Mouse (Mus musculus) heart, postnatal 36 days (tissue): Measurements from ENCODE around the gene Pus3. TPM values are rescaled to one million over a fixed set of nuclear protein-coding genes. Genes with fewer than 3 reads are reported as not detected.

ENCODE experiments used
- DNase-seq, 2 experiments: peaks; one replicate each; pipeline ENCODE4 v3.0.0; 2021 to 2022
- intact Hi-C: fragments of 180-260 bp; cut with DNase I; formaldehyde crosslinking; loops from one replicate; pipeline ENCODE4 v1.15.1; 2025
- total RNA-seq, 2 experiments: library from RNA; stranded (reverse); gene quantifications; 2 replicates each; pipeline ENCODE4 v1.2.3; 2021

Pus3 gene
- total RNA-seq: 1 to 10 TPM; 6.6 to 6.7 TPM

DNA sequence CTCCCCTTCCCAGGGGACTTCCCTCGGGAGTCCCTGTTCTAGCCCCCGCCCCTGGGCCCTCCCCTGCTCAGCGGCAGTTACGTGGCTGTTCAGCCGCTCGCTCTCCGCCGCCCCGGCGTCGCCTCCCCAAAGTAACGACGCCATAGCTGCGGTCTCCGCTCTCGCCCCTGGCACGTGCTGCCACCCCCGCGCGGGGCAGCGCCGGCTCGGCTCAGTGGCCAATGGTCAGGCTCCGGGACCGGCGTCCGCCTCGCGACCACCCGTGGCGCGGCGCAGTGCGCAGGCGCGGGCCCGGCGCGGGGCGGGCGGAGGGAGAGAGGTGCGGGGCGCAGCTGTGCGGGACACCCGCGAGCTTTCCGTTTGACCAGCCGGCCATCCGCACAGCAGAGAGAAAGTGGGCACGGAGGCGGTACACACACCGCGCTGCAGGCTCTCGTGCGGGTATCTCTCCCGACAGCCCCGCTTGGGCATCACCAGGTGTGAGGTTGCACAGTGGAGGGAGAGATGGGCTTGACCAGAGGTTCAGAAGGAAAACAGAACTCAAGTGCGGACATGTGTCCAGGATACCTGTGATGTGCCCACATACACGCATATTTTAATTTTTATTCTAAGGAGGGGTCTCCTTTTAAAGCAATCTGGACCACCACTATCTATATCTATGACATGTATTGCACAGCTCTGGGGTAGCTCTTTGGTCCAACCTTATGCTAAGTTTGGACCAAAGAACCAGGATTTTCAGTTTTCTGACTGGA, at the start of gene Pus3, which contains the start of gene Ddx25:
Gene Pus3 (plus strand): TSS at position 339 of the 752 bp plus-strand sequence.
Gene Ddx25 (minus strand): TSS at position 272 of the 752 bp plus-strand sequence.
- no peak for DNase-seq
- intact Hi-C loops: no loop called here

DNA sequence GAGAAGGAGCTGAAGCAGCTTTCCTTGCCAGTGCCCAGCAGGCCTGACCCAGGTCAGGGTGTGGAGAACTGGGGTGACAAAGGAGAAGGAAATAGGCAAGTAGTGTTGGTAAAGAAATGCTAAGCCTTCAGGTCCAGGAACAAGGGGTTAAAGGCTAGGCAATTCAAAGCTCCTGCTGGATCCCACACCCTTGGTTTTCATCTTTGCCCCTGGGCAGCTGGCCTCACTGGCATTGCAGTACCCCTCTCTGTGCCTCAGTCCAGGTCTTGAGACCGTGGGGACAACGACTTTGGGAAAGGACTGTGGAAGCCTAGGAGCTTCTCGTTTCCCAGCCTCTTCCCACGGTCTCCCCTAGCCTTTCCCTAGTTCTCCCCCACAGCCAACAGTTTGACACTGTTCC, 44.5 kb upstream of the Pus3 start:
- DNase-seq: no peak
- intact Hi-C loops: no loop called here

DNA sequence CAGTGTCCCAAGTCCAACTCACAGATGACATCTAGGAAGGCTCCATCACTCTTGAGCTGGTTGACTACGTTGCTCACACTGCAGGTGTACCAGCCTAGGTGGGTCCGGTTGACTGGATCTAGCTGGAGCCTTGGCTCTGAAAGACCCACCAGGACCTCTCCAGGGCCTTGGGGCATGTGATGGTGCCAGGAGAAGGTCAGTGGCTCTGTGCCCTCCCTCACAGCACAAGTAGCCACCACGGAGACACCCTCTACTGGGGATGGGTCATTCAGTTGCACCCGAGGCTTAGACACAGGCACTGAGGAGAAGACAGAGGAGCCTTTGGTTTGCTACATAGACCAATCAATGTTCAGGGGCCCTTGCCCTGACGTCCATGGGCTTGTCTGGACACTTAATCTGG, 42.2 kb upstream of the Pus3 start:
- intact Hi-C loops: no loop called here

DNA sequence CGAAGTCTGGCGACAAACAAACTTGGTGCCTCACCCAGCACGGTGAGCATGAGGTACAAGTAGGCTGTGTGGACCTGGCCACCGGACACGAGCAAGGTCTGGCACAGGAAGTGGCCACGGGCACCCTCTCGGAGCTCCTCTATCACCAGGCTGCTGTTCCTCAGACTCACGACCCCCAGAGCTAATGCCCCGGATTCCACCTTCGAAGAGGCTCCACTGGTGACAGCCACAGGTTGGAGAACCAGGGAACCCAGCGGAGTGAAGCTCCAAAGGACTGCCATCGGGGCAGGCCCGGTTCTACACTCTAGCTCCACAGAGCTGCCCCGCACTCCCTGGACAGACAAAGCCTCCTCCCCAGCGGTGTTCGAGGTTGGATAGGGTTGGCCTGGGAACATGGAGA, 41.7 kb upstream of the Pus3 start:
- intact Hi-C loops: no loop called here
- DNase-seq: no peak

More for the DNA sequence above, 42.2 kb upstream of the Pus3 start:
- no peak for DNase-seq

DNA sequence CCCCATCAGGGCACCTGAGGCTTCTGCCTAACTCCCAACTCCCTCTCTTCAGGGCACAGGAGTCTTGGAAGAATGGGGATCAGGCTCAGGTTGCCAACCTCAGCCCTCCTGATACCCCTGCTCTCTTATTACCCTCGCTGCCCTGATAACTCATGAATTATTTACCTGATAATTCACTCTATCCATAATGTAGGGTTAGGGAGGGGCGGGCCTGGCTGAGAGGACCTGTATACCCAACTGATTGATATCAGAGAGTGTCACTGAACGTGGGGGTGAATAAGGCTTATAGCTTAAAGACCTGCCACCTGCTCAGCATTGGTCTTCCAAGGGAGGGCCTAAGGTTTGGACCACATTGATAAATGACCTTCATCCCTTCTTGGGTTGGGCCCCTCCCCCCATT, 40.2 kb upstream of the Pus3 start, which contains the start of gene Gm1113:
Gene Gm1113 (minus strand): TSS at position 101 of the 400 bp plus-strand sequence.
- DNase-seq: no peak
- intact Hi-C loops: no loop called here

DNA sequence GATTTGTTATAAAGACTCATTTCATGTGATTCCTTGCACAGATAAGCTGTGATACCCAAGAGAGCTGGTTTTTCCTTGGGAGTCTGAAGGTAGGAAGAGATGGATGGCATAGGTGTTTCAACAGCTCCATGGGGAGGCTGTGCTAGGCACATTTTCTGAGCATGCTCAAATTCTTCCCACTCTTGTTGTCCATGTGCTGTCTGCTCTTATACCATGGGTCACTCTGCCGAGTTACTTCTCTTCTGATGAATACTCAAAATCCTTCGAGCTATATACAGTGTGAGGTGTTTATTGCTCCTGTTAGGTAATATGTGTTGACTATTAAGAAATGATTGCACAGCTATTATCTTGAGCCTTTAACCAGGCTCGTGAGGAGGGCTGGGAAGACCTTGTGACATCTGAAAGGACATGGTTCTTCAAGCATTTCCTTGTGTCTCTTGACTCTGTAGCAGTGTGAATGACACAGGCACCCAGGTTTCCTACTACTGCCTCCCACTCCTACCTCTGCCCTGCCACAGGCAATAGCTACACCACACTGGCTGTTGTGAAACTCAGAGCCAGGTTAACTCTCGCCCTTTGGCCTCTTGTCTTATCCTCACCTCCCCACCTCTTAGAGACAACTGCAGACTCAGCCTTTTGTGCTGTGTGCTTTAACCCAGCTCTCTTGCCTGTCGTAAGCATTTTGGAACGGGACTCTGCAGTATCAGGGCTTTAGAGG, 37.6 kb upstream of the Pus3 start:
- intact Hi-C loops: loop anchor here (5.0 kb wide), 1 partner anchor 98 kb away; the partner anchor contains the start of gene Cdon
- DNase-seq: no peak

DNA sequence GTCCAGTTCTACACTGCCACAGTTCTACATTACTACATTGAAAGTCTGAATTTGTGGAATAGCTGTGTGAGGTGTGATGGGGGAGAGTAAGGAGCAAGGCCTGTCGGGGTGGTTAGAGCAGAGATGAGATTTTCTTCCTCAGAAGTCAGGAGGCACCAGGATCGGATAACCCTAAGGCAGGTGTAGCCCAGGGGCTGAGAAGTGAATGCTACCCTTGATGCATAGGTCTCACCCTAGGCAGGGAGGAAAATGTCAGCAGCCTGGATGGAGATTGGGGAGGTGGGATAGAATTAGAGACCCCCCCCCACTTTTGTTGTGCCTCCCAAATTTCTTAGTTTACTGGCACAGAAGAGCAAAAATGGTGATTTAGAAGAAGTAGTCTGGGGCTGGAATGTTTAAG, 36.2 kb upstream of the Pus3 start:
- intact Hi-C loops: loop anchor here (5.0 kb wide), 1 partner anchor 100 kb away; the partner anchor contains the start of gene Cdon
- DNase-seq: no peak

DNA sequence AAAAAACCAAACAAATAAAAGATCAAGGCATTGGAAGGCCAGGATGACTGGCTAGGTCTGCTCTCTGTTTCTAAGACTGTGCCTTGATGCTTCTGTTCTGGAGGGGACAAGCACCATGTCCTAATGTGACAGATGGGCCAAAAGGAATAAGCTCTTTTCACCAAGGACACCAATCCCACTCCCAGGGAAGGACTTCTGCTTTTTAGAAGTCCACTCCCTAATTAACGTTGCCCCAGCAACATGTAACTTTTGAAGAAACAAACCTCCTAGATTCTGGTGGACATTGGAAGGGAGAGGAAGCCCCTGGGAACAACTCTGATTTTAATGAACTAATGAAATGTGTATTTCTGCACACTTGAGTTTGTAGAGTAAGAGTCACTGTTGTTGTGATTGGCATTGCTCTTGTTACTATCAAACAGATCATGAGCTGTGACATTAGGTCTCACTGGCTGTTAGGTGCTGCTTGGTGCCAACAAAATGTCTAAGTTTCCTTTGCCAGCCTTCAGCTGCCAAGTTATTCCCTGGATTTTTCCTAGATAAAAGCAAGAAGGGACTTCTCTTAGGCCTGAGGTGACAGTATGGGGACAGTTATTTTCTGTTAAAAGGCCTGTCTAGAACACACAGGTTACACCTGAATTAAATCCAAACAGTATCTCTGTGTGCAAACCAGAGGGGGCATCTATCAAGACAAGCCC, 35.4 kb upstream of the Pus3 start:
- intact Hi-C loops: loop anchor here (5.0 kb wide), 1 partner anchor 101 kb away; the partner anchor contains the start of gene Cdon
- no peak for DNase-seq

DNA sequence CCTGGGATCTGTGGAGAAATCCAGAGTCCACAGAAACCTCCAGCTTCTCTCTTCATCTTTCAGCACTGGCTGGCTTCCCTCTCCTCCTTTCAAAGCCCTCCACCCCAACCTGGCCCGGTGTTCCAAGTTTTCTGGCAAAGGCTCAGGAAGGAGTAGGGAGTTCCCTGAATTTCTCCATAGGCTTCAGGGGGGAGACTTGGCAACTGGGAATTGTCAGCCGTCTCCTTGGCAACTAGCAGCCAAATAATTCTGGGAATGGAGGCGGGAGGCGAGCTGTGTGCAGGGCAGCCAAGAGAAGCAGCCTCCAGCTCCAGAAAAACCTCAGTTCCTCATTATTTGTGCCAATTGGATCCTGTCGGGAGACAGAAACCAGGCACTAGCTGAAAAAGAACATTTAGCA, 34.9 kb upstream of the Pus3 start:
- intact Hi-C loops: loop anchor here (5.0 kb wide), 1 partner anchor 101 kb away; the partner anchor contains the start of gene Cdon
- DNase-seq: peak; percentile 48 to 53

DNA sequence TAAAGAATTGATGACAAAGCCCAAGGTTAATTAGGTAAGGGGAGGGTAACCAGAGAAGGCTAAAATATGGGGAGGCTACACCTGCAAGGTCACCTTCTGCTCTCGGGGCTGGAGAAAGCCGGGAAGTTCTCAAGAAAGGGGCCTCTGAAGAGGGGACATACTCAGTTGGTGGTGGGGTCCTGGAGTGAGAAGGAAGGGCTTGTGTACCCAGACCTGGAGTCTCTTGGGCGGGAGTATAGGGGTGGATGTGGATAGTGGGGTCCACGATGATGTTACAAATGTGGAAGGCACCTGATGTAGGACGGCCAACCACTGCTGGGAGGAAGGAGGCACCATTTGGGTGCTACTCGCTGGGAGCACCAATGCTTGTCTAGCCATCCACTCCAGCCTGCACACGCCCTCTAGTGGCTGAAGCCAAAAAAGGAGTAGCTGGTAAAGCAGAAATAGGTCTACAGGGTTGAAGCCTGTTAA, 34.4 kb upstream of the Pus3 start:
- intact Hi-C loops: loop anchor here (1.0 to 5.0 kb wide), 2 partner anchors 102 to 242 kb away; partner anchors contain the start of gene Cdon
- DNase-seq: peak; percentile 65 to 70

DNA sequence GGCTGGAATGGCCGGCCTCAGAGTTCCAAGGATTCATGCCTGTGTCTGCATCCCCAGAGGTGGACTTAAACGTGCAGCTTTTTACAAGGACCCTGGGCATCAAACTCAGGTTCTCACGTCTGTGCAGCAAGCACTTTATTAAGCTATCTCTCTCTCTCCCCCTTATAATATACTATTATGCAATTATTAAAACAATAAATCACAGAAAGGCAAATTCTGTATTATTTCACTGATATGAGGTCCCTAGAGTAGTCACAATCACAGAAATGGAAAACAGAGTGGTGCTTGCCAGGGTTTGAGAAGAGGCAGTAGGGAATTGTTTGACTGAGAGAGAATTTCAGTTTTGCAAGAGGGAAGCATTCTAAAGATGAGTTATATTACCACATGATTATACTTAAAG, 29.3 kb upstream of the Pus3 start:
- intact Hi-C loops: no loop called here
- DNase-seq: no peak

DNA sequence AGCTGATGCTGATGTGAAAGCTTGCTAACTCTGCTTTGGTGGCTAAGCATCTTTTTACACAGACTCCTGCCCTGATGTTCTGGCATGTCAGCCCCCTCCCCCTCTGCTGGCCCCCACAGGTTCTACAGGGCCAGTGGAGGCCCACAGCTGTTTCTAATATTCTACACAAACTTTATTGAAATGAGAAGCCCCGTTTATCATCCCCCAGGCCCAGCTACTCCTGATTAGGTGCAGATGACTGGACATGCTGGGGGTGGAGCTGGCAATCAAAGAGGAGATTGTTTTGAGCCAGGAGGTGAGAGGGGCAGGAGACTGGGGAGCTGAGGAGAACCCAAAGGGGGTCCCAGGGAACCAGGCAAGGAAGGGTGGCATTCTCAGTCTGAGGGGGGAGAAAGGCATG, 28.6 kb upstream of the Pus3 start:
- DNase-seq: no peak
- intact Hi-C loops: no loop called here

DNA sequence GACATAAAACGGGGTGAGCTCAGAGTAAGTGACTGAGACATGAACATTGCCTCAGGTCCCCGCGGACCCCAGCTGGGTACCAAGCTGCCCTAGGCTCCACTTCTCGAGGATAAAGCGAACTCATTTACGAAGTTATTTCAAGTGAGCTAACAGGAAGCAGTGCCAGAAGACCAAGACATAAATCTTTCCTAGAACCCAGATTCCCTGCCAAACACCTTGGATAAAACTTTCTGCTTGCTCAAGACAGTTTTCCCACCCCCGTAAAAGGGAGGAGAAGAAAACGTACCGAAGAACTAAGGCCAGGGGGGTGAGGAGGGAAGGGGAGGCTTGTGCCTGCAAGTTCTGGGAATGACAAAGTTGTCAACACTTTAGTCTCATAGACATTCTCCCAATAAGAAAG, 25.1 kb upstream of the Pus3 start:
- intact Hi-C loops: no loop called here
- DNase-seq: no peak

DNA sequence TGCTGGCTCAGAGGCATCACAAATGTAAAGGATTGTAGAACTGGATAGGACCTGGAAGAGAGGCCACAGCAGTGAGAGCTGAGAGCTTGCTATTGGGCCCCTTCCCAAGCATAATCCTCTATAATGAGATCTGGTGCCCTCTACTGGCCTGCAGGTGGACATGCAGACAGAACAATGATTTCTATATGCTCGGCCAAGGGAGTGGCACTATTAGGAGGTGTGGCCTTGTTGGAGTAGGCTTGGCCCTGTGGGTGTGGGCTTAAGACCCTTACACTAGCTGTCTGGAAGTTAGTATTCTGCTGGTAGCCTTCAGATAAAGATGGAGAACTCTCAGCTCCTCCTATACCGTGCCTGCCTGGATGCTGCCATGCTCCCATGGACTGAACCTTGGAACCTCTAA, 23.3 kb upstream of the Pus3 start:
- intact Hi-C loops: loop anchor here (1.0 to 5.0 kb wide), 3 partner anchors 113 to 333 kb away; partner anchors contain the start of genes Cdon, Srpr and Tirap
- DNase-seq: peak; percentile 47 to 52

DNA sequence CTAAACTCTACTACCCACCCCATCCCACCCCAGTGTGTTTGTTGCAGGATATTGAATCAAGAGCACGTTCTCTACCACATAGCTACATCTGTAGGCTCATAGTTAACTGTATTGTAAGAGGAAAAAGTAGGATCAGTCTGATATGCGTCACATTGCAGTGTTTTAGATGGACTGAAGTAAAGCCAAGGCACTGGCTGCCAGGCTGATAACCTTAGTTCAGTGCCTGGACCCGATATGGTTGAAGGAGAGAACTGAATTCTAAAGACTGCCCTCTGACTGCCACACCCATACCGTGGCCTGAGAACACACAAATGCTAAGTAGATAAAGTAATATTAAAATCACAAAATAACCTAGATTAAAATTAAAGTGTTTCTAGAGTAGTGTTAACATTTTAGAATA, 22.5 kb upstream of the Pus3 start:
- intact Hi-C loops: loop anchor here (1.0 to 5.0 kb wide), 3 partner anchors 114 to 334 kb away; partner anchors contain the start of genes Cdon, Srpr and Tirap
- DNase-seq: no peak

DNA sequence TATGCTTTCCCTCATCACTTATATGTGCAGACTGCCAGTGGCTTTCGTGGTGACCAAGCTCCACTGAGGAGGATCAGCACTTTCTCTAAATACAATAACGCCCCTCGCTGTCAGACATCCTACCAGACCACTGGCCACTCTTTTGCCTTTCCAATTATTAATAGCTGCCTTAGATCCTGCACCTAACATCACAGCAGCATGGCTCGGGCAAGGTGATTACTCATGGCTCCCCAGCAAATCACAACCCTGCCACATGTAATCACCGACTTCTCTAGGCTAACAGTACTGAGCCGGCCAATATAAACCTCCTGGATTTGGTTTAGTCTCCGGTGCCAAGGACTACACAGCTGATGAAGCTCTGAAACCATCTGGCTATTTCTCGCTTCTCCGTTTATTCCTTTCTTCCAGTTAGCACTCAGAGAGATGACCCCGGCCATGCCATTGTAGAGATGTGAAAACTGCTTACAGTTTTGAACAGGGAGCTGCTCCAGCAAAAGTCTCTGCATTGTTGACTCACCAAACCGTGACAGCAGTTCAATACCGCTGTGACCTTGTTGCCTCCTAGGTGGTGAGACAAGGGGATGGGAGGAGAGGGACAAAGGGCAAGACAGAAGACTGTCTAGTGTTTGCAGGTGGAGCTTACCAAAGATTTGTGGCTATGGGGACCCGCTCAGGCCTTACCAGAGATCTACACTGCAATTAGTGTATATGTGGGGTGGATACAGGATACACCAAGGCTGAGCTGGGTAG, 19.2 kb upstream of the Pus3 start:
- no peak for DNase-seq
- intact Hi-C loops: loop anchor here (5.0 kb wide), 2 partner anchors 117 to 337 kb away; partner anchors contain the start of genes Cdon, Srpr and Tirap

DNA sequence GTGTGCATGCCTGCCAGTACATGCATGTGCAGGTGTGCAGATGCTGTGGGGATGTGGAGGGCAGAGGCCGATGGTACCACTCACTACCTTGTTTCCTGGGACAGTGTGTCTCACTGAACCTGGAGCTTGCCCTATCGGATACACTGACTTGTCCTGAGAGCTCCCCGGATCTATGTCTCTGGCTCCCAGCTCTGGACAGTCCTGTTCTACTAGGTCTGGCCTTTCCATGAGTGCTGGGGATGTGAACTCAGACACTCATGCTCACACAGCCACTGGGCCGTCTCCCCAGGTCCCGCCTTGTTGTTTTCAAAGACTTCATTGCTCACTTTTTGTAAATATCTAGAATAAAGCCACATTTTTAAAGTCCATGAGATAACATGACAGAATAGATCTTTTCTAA, 17.4 kb upstream of the Pus3 start:
- no peak for DNase-seq
- intact Hi-C loops: loop anchor here (1.0 to 5.0 kb wide), 2 partner anchors 259 to 509 kb away; no protein-coding TSS in a partner anchor

DNA sequence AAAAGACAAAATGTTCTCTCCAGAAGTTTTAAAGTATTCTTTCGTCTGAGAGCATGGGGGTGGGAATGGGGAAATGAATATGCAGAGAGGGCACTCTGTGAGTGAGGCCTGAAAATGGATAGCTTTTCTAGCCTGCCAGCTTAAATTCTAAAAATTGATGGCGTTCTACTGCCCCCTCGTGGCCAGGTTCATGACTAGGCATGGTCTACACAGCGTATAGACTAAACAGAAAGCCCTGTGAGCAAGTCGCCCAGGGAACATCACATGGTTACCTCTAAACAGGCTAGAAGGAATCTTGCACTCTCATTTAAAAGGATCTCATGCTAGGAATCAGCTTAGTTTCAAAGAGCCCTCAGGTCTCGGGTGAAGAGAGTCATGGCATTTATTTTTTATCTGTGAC, 16.9 kb upstream of the Pus3 start:
- DNase-seq: peak; percentile 74 to 86
- intact Hi-C loops: loop anchor here (1.0 to 5.0 kb wide), 2 partner anchors 259 to 509 kb away; no protein-coding TSS in a partner anchor

DNA sequence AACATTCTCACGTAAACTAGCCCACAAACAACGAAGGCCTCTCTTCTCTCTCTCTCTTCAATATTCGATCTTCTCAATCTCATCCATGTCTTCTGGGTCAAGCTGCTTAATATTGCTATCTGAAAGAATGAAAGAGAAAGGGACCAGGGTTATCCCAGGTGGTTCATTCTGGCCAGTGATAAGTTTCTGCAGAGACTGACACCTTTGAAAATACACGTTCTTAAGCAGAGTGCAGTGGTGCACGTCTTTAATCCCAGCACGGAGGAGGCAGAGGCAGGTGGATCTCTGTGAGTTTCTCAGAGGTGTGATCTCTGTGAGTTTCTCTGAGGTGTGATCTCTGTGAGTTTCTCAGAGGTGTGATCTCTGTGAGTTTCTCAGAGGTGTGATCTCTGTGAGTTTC, 16.5 kb upstream of the Pus3 start:
- intact Hi-C loops: loop anchor here (1.0 to 5.0 kb wide), 2 partner anchors 260 to 510 kb away; no protein-coding TSS in a partner anchor
- no peak for DNase-seq
